Mouse (Mus musculus): ENCODE results near the gene Ccdc102a.

DNA sequence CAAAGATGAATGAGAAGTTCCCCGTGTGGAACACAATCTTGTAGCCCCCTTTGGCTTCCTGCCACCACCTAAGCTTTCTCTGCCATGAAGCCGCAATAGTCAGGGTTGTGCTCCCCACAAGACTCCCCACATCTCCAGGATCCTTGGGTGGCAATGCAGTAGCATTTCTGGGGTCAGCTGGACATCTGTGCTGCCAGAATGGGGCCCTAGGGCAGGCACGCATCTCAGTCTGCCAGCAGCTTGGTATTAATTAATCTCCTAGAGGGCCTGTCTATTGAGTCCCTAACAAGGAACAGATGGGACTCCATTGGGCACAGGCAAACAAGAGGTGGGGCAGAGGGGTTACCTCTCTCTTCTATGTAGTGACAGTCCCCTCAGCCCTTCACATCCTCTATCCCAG, 45.7 kb downstream of the Ccdc102a start:
- no peak for TF ChIP-seq CTCF (IDR thresholded peaks at IDR 0.05; ENCODE audit: control insufficient read depth, insufficient read depth, insufficient read length)
- TF ChIP-seq CEBPB (IDR thresholded peaks at IDR 0.05; ENCODE audit: low read depth): no peak
- no peak for TF ChIP-seq USF1 (IDR thresholded peaks at IDR 0.05; ENCODE audit: low read depth)

All from C2C12 (cell line).